Mouse (Mus musculus) forebrain, embryonic 14.5 days (tissue): ENCODE measurements around the gene Rcbtb2. TPM values are rescaled to one million over a fixed set of nuclear protein-coding genes. Genes with fewer than 3 reads are reported as not detected.

Experiments used
- ATAC-seq: fragments of 200-750 bp; cut with Nextera tagmentation; 2 replicates; pipeline ENCODE4 v1.8.0; 2017; ENCODE audit warnings: mild to moderate bottlenecking, moderate library complexity
- DNase-seq: peaks from one replicate; pipeline ENCODE4 v3.0.0-alpha.2; 2015; ENCODE audit warnings: low spot score
- H3K27ac ChIP-seq: fragments of 300-500 bp; sonication (generic); 2 replicates; pipeline ENCODE4 v1.5.1; 2014; ENCODE audit warnings: low read depth, mild to moderate bottlenecking, control low read depth, low read length, moderate library complexity
- H3K27me3 ChIP-seq: fragments of 300-500 bp; sonication (generic); replicated peaks from 2 replicates; pipeline ENCODE4 v1.6.1; 2014; ENCODE audit warnings: low read length, control low read depth, mixed read lengths; ENCODE audit not compliant: control insufficient read depth, insufficient read depth
- H3K36me3 ChIP-seq: fragments of 300-500 bp; sonication (generic); 2 replicates; pipeline ENCODE4 v1.6.1; 2014; ENCODE audit warnings: low read length, control low read depth; ENCODE audit not compliant: control insufficient read depth, insufficient read depth
- H3K4me1 ChIP-seq: fragments of 300-500 bp; sonication (generic); 2 replicates; pipeline ENCODE4 v1.6.1; 2014; ENCODE audit warnings: antibody characterized with exemption, low read length, control low read depth; ENCODE audit not compliant: control insufficient read depth, insufficient read depth
- H3K4me2 ChIP-seq: fragments of 300-500 bp; sonication (generic); 2 replicates; pipeline ENCODE4 v1.6.1; 2014; ENCODE audit warnings: mild to moderate bottlenecking, control low read depth, low read length
- H3K4me3 ChIP-seq: fragments of 300-500 bp; sonication (generic); 2 replicates; pipeline ENCODE4 v1.5.1; 2014; ENCODE audit warnings: low read depth, low read length, control low read depth
- H3K9ac ChIP-seq: fragments of 300-500 bp; sonication (generic); 2 replicates; pipeline ENCODE4 v1.6.1; 2014; ENCODE audit warnings: mild to moderate bottlenecking, low read length, control low read depth, moderate library complexity
- H3K9me3 ChIP-seq: fragments of 300-500 bp; sonication (generic); replicated peaks from 2 replicates; pipeline ENCODE4 v1.6.1; 2016; ENCODE audit warnings: low read length, control low read depth, mixed read lengths; ENCODE audit not compliant: control insufficient read depth
- WGBS: fragments of 180-500 bp; shearing (Covaris S2); extraction: QIAGEN DNeasy Blood & Tissue Kit; methylation state at CpG from one replicate; pipeline ENCODE4 v1.1.7; 2014; 5-methylcytosine and 5-hydroxymethylcytosine counted together
- polyA plus RNA-seq: library from polyadenylated mRNA; unstranded; fragments of >200 nt; fragmentation: Nextera tagmentation; extraction: Ambion mirVana; gene quantifications from 2 replicates; pipeline ENCODE4 v1.2.1, GENCODE M21; 2014

Gene Rcbtb2
- polyA plus RNA-seq, result 83.1 and 91.8 TPM in 2 replicates

- WGBS, result 39% methylated on average over 4 of the region's 4 CpGs
- ATAC-seq (no peak), DNase-seq (no peak)
- Histone ChIP-seq H3K4me3 (no peak within 1 kb of the TSS), H3K9ac (no peak within 1 kb of the TSS), H3K9me3 (no peaks in the 10 kb centered on the region), H3K36me3 (no peaks in the 10 kb centered on the region), H3K27me3 (no peaks in the 10 kb centered on the region), H3K27ac (no peak within 1 kb of the TSS), H3K4me2 (no peak within 1 kb of the TSS), H3K4me1 (no peaks in the 10 kb centered on the region)
Measured at GRCm38 (mm10) chr14:73122923-73123278, at the start of gene Rcbtb2. TSS of gene Rcbtb2 (plus strand) at chr14:73123037.

- Histone ChIP-seq H3K4me1 (no peaks in the 10 kb centered on the region), H3K27ac (no peak overlapping the region), H3K27me3 (no peaks in the 10 kb centered on the region), H3K9ac (no peak overlapping the region), H3K4me3 (no peak overlapping the region), H3K9me3 (no peaks in the 10 kb centered on the region), H3K4me2 (no peak overlapping the region), H3K36me3 (no peaks in the 10 kb centered on the region)
- 90% methylated on average over 2 of the region's 2 CpGs for WGBS
- ATAC-seq (no peak), DNase-seq (no peak)
Measured at GRCm38 (mm10) chr14:73083563-73083962, 39.3 kb upstream of the Rcbtb2 start.

- DNase-seq (no peak), ATAC-seq (no peak)
- H3K27me3 ChIP-seq, result no peaks in the 10 kb centered on the region
- 69% methylated on average over 3 of the region's 3 CpGs for WGBS
- H3K4me1 ChIP-seq, result no peaks in the 10 kb centered on the region
- no peaks in the 10 kb centered on the region for H3K36me3 ChIP-seq
- no peak overlapping the region for H3K4me3 ChIP-seq
- no peak overlapping the region for H3K27ac ChIP-seq
- H3K4me2 ChIP-seq, result no peak overlapping the region
- H3K9me3 ChIP-seq, result no peaks in the 10 kb centered on the region
- H3K9ac ChIP-seq, result no peak overlapping the region
Measured at GRCm38 (mm10) chr14:73086425-73086824, 36.4 kb upstream of the Rcbtb2 start.

GRCm38 (mm10) chr14:73087247-73087646, 35.6 kb upstream of the Rcbtb2 start:
- 93% methylated on average over 5 of the region's 5 CpGs for WGBS
- H3K4me3 ChIP-seq, result no peak overlapping the region
- no peak for DNase-seq
- H3K4me1 ChIP-seq, result no peaks in the 10 kb centered on the region
- H3K9me3 ChIP-seq, result no peaks in the 10 kb centered on the region
- H3K27ac ChIP-seq, result no peak overlapping the region
- no peak overlapping the region for H3K4me2 ChIP-seq
- no peak overlapping the region for H3K9ac ChIP-seq
- no peaks in the 10 kb centered on the region for H3K27me3 ChIP-seq
- no peak for ATAC-seq
- H3K36me3 ChIP-seq, result no peaks in the 10 kb centered on the region

- H3K27ac ChIP-seq, result no peak overlapping the region
- ATAC-seq, result no peak
- no peaks in the 10 kb centered on the region for H3K36me3 ChIP-seq
- no peak overlapping the region for H3K4me3 ChIP-seq
- H3K27me3 ChIP-seq, result no peaks in the 10 kb centered on the region
- H3K4me2 ChIP-seq, result no peak overlapping the region
- no peaks in the 10 kb centered on the region for H3K4me1 ChIP-seq
- no peaks in the 10 kb centered on the region for H3K9me3 ChIP-seq
- WGBS, result 90% methylated on average over 5 of the region's 5 CpGs
- DNase-seq, result no peak
- H3K9ac ChIP-seq, result no peak overlapping the region
Measured at GRCm38 (mm10) chr14:73087746-73088145, 35.1 kb upstream of the Rcbtb2 start.

GRCm38 (mm10) chr14:73088224-73088623, 34.6 kb upstream of the Rcbtb2 start:
- no peak for ATAC-seq
- Histone ChIP-seq H3K27ac (no peak overlapping the region), H3K27me3 (no peaks in the 10 kb centered on the region), H3K9ac (no peak overlapping the region), H3K9me3 (no peaks in the 10 kb centered on the region), H3K4me2 (no peak overlapping the region), H3K4me3 (no peak overlapping the region), H3K4me1 (no peaks in the 10 kb centered on the region), H3K36me3 (no peaks in the 10 kb centered on the region)
- DNase-seq, result no peak
- WGBS, result 97% methylated on average over 1 of the region's 1 CpGs

GRCm38 (mm10) chr14:73092871-73093270, 30.0 kb upstream of the Rcbtb2 start:
- H3K27me3 ChIP-seq, result no peaks in the 10 kb centered on the region
- ATAC-seq (no peak), DNase-seq (no peak)
- H3K4me2 ChIP-seq, result no peak overlapping the region
- 95% methylated on average over 3 of the region's 3 CpGs for WGBS
- no peaks in the 10 kb centered on the region for H3K9me3 ChIP-seq
- no peak overlapping the region for H3K4me3 ChIP-seq
- no peaks in the 10 kb centered on the region for H3K4me1 ChIP-seq
- no peak overlapping the region for H3K9ac ChIP-seq
- H3K27ac ChIP-seq, result no peak overlapping the region
- H3K36me3 ChIP-seq, result no peaks in the 10 kb centered on the region

GRCm38 (mm10) chr14:73094802-73095550, 27.9 kb upstream of the Rcbtb2 start:
- DNase-seq, result no peak
- Histone ChIP-seq H3K27ac (no peak overlapping the region), H3K9ac (no peak overlapping the region), H3K9me3 (no peaks in the 10 kb centered on the region), H3K4me2 (no peak overlapping the region), H3K4me3 (no peak overlapping the region), H3K27me3 (no peaks in the 10 kb centered on the region), H3K4me1 (no peaks in the 10 kb centered on the region), H3K36me3 (no peaks in the 10 kb centered on the region)
- no peak for ATAC-seq
- 74% methylated on average over 13 of the region's 13 CpGs for WGBS

- peak; percentile 26; the same call in 1 of the 2 replicates for ATAC-seq
Measured at GRCm38 (mm10) chr14:73098677-73099387, 24.0 kb upstream of the Rcbtb2 start.

More at GRCm38 (mm10) chr14:73098677-73099387, 24.0 kb upstream of the Rcbtb2 start:
- Histone ChIP-seq H3K27me3 (no peaks in the 10 kb centered on the region), H3K9ac (no peak overlapping the region), H3K4me2 (no peak overlapping the region), H3K4me3 (no peak overlapping the region), H3K4me1 (no peaks in the 10 kb centered on the region), H3K27ac (no peak overlapping the region), H3K9me3 (no peaks in the 10 kb centered on the region), H3K36me3 (no peaks in the 10 kb centered on the region)
- WGBS, result 43% methylated on average over 10 of the region's 10 CpGs
- peak; percentile 79 for DNase-seq
